Mouse (Mus musculus): Measurements from ENCODE around the gene Dtx3l. TPM values are rescaled to one million over a fixed set of nuclear protein-coding genes. Genes with fewer than 3 reads are reported as not detected.
A peak's percentile ranks its signal among the peaks of the same experiment; 100 is the strongest.
"Not testable (repeated sequence)": the region's sequence is repeated elsewhere in the genome, so short reads cannot be mapped to it uniquely, and the experiment has no call there.

The Dtx3l gene
- total RNA-seq, 4 experiments from 2014 or later, result 3.2 to 4.3 (median 4.1) TPM

DNA sequence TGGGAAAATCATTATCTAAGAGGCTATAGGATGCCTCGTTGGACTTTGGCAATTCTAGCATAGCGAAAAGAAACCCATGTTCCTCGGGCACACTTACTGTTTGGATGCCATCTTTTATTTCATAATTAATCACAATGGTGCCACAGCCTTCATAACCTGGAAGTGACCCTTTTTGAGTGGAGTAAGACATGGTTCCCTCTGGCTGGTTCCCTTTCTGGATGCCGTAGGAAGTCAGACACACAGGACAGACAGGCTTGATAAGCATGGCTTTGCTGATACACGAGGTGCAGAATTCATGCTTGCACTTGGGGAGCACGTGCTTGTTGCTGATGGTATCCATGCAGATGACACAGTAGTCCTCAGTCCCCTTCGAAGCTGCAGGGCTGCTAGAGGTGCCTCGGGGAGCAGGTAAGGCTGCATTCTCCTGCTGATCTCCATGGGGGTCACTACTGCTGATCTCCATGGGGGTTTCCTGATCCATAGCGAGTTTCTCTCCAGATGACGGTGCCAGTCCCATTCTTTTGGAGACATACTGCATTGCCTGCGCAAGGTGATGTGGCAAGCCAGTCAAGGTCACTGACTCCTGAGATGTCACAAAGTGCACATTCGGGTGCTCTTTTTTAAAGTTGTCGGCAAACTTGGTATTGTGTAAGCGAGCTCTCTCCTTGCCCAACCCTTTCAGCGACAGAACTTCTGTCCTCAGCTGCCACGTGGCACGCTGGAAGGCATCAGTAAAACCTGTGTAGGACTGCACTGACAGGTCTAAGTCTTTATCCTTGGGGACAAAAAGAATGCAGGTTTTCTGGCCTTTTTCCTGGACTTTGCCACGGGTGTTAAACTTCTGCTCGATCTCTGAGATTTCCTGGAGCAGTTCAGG is 6.5 kb downstream of the Dtx3l start:
- DNase-seq (ENCODE audit: low spot score in 2 of 2), result no peak

- no peak for DNase-seq (ENCODE audit: low spot score in 2 of 2)
Observed at GRCm38 (mm10) chr16:35924341-35924740, 14.6 kb downstream of the Dtx3l start.

DNA sequence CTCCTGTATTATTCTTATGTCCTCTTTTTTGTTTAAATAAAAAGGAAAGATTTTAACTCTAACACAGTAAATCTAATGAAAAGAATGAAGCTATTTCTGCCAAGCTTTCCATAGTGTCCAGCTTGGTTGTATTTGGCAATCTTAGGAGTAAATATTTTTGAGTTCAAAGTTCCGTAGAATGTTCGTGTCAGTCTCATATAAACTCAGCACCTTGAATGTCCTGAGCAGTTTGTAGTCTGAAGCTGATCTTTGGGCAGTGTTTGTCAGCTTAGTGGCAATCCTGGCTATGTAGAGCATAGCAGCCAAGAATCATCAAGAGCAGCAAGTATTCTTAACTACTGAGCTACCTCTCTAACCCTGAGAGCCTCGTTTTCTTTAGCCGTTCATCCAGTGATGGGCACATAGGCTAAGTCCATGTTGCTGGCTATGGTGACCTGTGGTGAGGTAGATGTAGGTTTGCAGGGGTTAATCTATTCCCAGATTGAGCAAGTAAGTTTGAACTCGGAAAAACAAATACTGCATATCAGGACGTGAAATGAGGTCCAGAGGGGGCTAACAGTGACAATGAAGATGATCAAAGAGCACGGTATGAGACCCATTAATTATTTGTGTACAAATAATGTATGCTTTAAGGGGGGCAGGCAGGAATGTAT is 15.3 kb downstream of the Dtx3l start:
- no peak for DNase-seq (ENCODE audit: low spot score in 2 of 2)

GRCm38 (mm10) chr16:35922301-35922895 is 16.6 kb downstream of the Dtx3l start:
- no peak for DNase-seq (ENCODE audit: low spot score in 2 of 2)

DNA sequence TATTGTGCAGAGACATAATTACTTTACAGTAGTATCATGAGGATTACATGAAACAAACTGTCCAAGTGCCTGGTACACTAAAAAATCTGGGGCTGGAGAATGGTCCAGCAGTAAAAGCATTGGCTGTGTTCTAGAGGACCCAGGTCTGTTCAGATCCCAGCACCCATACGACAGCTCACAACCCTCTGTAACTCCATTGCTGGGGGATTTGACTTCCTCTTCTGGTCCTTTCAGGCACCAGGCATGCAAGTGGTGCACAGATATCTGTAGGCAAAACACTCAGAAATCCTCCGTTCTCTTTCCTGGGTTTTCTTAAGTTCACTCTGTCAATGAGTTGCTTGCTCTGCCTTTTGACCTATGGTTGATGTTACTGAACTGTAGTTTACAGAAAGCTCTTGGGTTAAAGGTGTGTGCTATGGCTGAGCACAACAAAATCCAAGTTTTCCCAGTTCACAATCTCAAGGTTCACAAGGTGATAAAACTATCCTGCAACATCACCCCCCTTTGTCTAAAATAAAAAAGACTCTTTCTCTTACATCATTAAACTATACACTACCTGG is 17.2 kb downstream of the Dtx3l start:
- no peak for DNase-seq (ENCODE audit: low spot score in 2 of 2)

DNA sequence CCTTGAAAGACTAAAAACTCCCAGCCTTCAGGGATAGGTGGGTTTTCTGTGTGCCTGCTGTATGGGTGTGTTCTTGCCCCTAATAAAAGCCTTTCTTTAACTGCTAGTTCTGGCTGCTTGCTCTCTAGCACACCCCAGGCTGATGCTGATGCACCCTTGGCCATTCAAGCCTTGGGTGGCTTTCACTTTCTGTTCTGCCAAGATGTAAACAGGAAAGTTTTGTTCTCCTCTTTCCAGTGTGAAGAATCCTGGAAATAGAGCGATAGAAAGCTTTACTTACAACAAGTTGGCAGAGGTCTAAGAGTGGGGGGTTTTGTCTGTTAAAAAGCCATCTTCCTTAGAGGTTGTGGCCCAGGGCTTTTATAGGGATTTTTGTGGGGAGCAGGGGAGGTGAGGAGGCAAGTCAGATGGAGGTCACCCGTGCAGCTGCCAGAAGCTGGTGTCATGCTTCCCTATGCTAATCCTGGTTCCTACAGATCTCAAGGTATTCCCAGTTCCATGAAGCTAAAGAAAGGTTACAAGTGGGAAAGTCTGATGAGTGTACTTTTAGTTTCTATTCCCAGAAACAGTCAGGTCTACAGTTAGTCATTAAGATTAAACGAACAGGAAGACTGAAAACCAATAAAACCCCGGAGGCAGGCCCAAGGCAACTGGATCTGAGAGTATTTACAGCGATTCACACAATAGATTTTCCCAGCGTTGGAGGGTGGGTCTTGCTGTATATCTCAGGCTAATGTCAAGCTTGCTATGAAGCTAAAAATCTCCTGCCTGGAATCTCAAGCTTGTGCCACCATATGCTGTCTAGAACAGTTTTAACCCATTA is 20.0 kb downstream of the Dtx3l start:
- no peak for DNase-seq (ENCODE audit: low spot score in 2 of 2)

GRCm38 (mm10) chr16:35914301-35914700 is 24.6 kb downstream of the Dtx3l start:
- DNase-seq (ENCODE audit: low spot score in 2 of 2), result no peak

GRCm38 (mm10) chr16:35913526-35913925 is 25.4 kb downstream of the Dtx3l start:
- DNase-seq (ENCODE audit: low spot score in 2 of 2), result no peak

- no peak for DNase-seq (ENCODE audit: low spot score in 2 of 2)
Observed at GRCm38 (mm10) chr16:35911449-35911848, 27.5 kb downstream of the Dtx3l start.

GRCm38 (mm10) chr16:35907432-35908201 is 31.3 kb downstream of the Dtx3l start:
- DNase-seq (ENCODE audit: low spot score in 2 of 2), result peak in 1 of 2 experiments; percentile 8

GRCm38 (mm10) chr16:35906887-35907286 is 32.1 kb downstream of the Dtx3l start:
- no peak for DNase-seq (ENCODE audit: low spot score in 2 of 2)

GRCm38 (mm10) chr16:35905819-35906485 is 33.0 kb downstream of the Dtx3l start:
- DNase-seq (ENCODE audit: low spot score in 2 of 2), result no peak

DNA sequence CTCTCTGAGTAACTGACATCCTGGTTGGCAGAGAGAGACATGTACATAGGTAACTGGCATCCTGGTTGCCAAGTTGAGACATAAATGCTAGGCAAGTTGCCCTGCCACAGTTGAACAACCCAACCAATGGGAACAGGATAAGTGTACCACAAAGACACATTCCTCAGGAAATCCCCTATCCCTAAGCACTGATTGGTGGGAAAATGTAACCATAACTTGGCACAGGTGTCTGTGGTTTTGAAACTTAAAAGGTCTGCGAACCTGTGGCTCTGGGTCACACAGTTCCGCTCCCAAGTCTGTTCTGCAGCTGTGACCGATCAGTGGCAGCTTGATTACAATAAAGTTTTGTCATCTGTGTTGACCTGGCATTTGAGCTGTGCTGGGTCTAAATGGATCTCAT is 33.6 kb downstream of the Dtx3l start:
- no peak for DNase-seq (ENCODE audit: low spot score in 2 of 2)

- DNase-seq (ENCODE audit: low spot score in 2 of 2), result no peak
Observed at GRCm38 (mm10) chr16:35904121-35904736, 34.7 kb downstream of the Dtx3l start.

DNA sequence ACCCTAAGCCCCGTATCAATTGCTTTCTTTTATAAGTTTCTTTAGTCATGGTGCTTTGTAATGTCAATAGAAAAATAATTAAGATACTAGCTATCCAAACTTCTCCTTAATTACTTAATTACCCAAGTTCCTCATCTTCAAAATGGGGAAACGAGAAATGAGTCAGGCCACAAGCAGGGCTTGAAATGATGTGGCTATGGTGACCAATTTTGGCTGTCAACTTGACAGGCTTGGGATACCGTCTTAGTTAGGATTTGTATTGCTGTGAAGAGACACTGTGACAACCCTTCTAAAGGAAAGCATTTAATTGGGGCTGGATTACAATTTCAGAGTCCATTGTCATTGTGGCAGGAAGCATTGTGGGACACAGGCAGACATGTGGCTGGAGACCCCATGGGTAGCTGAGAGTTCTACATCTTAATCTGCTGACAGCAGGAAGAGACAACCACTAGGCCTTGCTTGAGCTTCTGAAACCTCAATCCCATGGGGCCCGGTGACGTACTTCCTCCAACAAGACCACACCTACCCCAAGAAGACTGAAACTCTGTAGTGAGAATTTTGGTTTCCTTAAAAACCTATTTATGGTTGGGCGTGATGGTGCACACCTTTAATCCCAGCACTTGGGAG is 35.8 kb downstream of the Dtx3l start:
- DNase-seq (ENCODE audit: low spot score in 2 of 2), result no peak

DNA sequence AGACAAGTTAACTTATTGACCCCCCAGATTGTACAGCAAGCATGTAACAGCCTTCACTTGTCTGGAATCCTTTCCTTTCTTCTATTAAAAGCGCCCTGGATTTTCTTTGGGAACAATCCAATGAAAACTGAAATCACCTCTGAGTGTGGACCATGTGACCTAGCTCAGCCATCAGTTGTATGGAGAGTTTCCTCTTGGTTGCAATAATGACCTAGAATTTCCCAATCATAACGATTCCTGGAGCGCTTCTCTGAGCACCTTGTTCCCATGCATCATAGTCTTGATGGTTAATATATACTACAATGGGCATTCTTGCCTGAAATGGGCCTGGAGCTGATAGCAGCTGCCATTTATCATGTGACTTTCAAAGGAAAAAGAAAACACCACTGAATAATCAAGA is 38.4 kb downstream of the Dtx3l start:
- no peak for DNase-seq (ENCODE audit: low spot score in 2 of 2)

- no peak for DNase-seq (ENCODE audit: low spot score in 2 of 2)
Observed at GRCm38 (mm10) chr16:35894997-35895396, 44.0 kb downstream of the Dtx3l start.

DNA sequence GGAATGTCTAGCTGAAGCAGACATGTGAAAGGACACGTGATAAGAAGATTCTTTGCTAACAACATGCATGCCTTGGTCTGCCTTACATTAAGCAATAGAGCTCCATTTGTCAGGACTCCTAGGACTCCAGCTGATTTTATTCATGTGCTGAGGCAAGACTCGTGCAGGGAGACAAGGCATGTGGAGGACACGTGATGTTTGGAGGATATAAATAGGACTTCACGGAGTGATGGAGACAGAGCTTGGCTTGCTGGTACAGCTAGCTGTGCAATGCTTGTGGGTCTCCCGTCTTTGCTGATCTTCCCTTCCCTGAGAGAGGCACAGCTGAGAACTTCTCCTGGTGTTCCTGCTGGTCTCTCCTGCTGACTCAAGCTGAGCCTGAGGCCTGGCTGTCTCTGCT is 47.3 kb downstream of the Dtx3l start:
- DNase-seq (ENCODE audit: low spot score in 2 of 2), result not testable (repeated sequence)

GRCm38 (mm10) chr16:35890645-35891044 is 48.3 kb downstream of the Dtx3l start:
- DNase-seq (ENCODE audit: low spot score in 2 of 2), result no peak
